Mouse (Mus musculus) activated CD4-positive, CD25-positive, alpha-beta regulatory T cell, adult 9 weeks (primary cell): Measurements from ENCODE around the gene Lelp1. TPM values are rescaled to one million over a fixed set of nuclear protein-coding genes. Genes with fewer than 3 reads are reported as not detected.

Experiments
- polyA plus RNA-seq: library from polyadenylated mRNA; unstranded; fragments of 100-300 nt; shearing (Covaris generic); gene quantifications from one replicate; pipeline ENCODE4 v1.2.1, GENCODE M21; 2017

Gene Lelp1
- polyA plus RNA-seq, result not detected

GRCm38 (mm10) chr3:92142644-92143043, at the start of gene Lelp1:
TSS of gene Lelp1 (minus strand) at chr3:92142744.

GRCm38 (mm10) chr3:92123847-92124246, 18.7 kb downstream of the Lelp1 start, which contains the start of gene Prr9:
TSS of gene Prr9 (minus strand) at chr3:92123947.

Other genes with a start within 250 kb of the Lelp1 start
- gene Pglyrp3, start 128.2 kb downstream of the Lelp1 start, polyA plus RNA-seq, result not detected
- not detected for gene Lor, start 59.6 kb downstream of the Lelp1 start, polyA plus RNA-seq
- not detected for gene Prr9, start 18.8 kb downstream of the Lelp1 start, polyA plus RNA-seq
- gene Sprr2a1, start 73.1 kb upstream of the Lelp1 start, polyA plus RNA-seq, result not detected
- not detected for gene Sprr2a2, start 73.2 kb upstream of the Lelp1 start, polyA plus RNA-seq
- gene Sprr2a3, start 142.7 kb upstream of the Lelp1 start, polyA plus RNA-seq, result not detected
- gene Sprr2b, start 173.9 kb upstream of the Lelp1 start, polyA plus RNA-seq, result not detected
- gene Sprr2d, start 196.4 kb upstream of the Lelp1 start, polyA plus RNA-seq, result not detected
- gene Sprr2e, start 209.4 kb upstream of the Lelp1 start, polyA plus RNA-seq, result not detected
- not detected for gene Sprr2f, start 222.4 kb upstream of the Lelp1 start, polyA plus RNA-seq
- not detected for gene Sprr2h, start 242.9 kb upstream of the Lelp1 start, polyA plus RNA-seq